Mouse (Mus musculus): ENCODE measurements around the gene Galnt18.

Galnt18 gene

GRCm38 (mm10) chr7:111776160-111776559, 3.6 kb downstream of the Galnt18 start:
- in situ Hi-C loops (cut with MboI, MseI): loop anchor here (10.0 to 25.0 kb wide), 2 partner anchors 186 to 1061 kb away; no protein-coding TSS in a partner anchor

GRCm38 (mm10) chr7:111772398-111772797, 7.4 kb downstream of the Galnt18 start:
- in situ Hi-C loops (cut with MboI, MseI): loop anchor here (10.0 kb wide), 1 partner anchor 1058 kb away; no protein-coding TSS in a partner anchor

- in situ Hi-C loops (cut with MboI, MseI): loop anchor here (10.0 kb wide), 1 partner anchor 1057 kb away; no protein-coding TSS in a partner anchor
These were observed 8.5 kb downstream of the Galnt18 start for GRCm38 (mm10) chr7:111771251-111771801.

- in situ Hi-C loops (cut with MboI, MseI): loop anchor here (10.0 kb wide), 1 partner anchor 1056 kb away; no protein-coding TSS in a partner anchor
These were observed 9.2 kb downstream of the Galnt18 start for GRCm38 (mm10) chr7:111770585-111770984.

- in situ Hi-C loops (cut with MboI, MseI): no loop called here
These were observed 13.5 kb downstream of the Galnt18 start for GRCm38 (mm10) chr7:111766145-111766767.

- in situ Hi-C loops (cut with MboI, MseI): no loop called here
These were observed 17.0 kb downstream of the Galnt18 start for GRCm38 (mm10) chr7:111762754-111763153.

GRCm38 (mm10) chr7:111748571-111749071, 31.2 kb downstream of the Galnt18 start:
- in situ Hi-C loops (cut with MboI, MseI): no loop called here

GRCm38 (mm10) chr7:111744770-111745169, 35.0 kb downstream of the Galnt18 start:
- in situ Hi-C loops (cut with MboI, MseI): no loop called here

- in situ Hi-C loops (cut with MboI, MseI): no loop called here
These were observed 38.2 kb downstream of the Galnt18 start for GRCm38 (mm10) chr7:111741595-111741994.

- in situ Hi-C loops (cut with MboI, MseI): no loop called here
These were observed 39.7 kb downstream of the Galnt18 start for GRCm38 (mm10) chr7:111740091-111740490.

GRCm38 (mm10) chr7:111739371-111739765, 40.4 kb downstream of the Galnt18 start:
- in situ Hi-C loops (cut with MboI, MseI): no loop called here

- in situ Hi-C loops (cut with MboI, MseI): no loop called here
These were observed 41.1 kb downstream of the Galnt18 start for GRCm38 (mm10) chr7:111738456-111739370.

GRCm38 (mm10) chr7:111737426-111737825, 42.4 kb downstream of the Galnt18 start:
- in situ Hi-C loops (cut with MboI, MseI): no loop called here

GRCm38 (mm10) chr7:111736365-111736764, 43.4 kb downstream of the Galnt18 start:
- in situ Hi-C loops (cut with MboI, MseI): no loop called here

- in situ Hi-C loops (cut with MboI, MseI): no loop called here
These were observed 49.2 kb downstream of the Galnt18 start for GRCm38 (mm10) chr7:111730346-111731269.

- in situ Hi-C loops (cut with MboI, MseI): no loop called here
These were observed 52.8 kb downstream of the Galnt18 start for GRCm38 (mm10) chr7:111726928-111727327.

GRCm38 (mm10) chr7:111724730-111725129, 55.0 kb downstream of the Galnt18 start:
- in situ Hi-C loops (cut with MboI, MseI): no loop called here

GRCm38 (mm10) chr7:111724004-111724403, 55.8 kb downstream of the Galnt18 start:
- in situ Hi-C loops (cut with MboI, MseI): no loop called here

- in situ Hi-C loops (cut with MboI, MseI): no loop called here
These were observed 58.5 kb downstream of the Galnt18 start for GRCm38 (mm10) chr7:111721308-111721698.

- in situ Hi-C loops (cut with MboI, MseI): no loop called here
These were observed 59.1 kb downstream of the Galnt18 start for GRCm38 (mm10) chr7:111720511-111721307.

Data from regulatory T cell (primary cell).